ENCODE assay signal across 8 mouse cellular contexts in the genomic region with DNA sequence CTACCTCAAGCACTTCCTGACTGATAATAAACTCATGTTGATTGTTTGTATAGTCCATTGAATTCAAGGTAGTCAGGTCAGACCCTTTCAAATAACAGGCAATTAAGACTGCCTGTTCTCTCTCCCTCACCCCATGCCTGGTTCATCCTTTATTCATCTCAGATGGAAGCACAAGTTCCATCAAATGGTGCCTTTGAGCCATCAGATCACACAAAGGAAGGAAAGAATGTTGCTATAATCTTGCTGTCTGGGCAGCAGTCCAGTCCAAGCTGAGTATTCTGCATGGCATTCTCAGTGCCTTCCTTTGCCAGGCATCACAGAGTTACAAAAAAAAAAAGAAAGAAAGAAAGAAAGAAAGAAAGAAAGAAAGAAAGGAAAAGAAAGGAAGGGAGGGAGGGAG.
"Had no signal": no experiment of that assay in that cellular context is flagged by ENCODE, and none has a peak within 500 bp of the region (broad histone marks: within the 10 kb centered on the region; RNA-seq: fewer than 3 reads in every experiment).

No protein-coding gene starts in this region.

- ATAC-seq: lung, postnatal 0 days; midbrain, embryonic 16.5 days had no signal

- DNase-seq: kidney, postnatal 25 days; liver, embryonic 13.5 days; right cerebral cortex, postnatal 14 days; right cerebral cortex, postnatal 4 days; thymus, adult 18-20 months; thymus, postnatal 36 days had no signal
